Mouse (Mus musculus): Measurements from ENCODE around the gene Ankar. TPM values are rescaled to one million over a fixed set of nuclear protein-coding genes. Genes with fewer than 3 reads are reported as not detected.

Gene Ankar
- total RNA-seq, 2 experiments from 2014 or later = not detected

DNA sequence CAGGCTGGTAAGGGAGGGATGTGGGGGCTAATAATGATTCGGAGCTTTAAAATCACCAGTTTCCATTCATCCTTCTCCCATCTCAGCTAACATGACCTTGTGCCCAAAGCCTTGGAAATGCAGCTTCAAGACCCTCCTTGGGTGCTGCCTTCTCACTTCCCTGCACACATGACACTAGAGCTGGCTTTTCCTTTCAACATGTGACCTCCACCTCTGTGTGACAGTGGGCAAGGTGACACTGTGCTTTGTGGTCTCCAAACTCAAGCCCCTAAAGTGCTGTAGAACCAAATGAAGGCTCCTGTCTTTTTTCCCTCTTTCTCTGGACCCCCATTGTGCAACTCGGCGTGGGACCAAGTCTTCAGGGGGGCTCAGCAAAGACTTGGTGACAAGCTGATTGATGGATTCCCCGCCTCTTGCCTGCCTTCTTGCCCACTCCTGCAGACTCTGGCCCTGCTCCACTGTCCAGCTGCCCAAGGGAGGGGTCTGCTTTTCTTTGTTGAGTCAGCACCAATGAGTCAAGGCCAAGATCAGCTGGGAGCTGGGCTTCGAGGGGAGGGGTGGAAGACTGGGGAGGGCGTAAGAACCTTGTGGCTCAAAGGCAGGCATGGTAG, 19.8 kb upstream of the Ankar start:
- H3K4me3 ChIP-seq = no peak overlapping the region
- H3K27ac ChIP-seq = no peak overlapping the region
- TF ChIP-seq CTCF (conservative IDR thresholded peaks at IDR 0.05) = no peak
- DNase-seq (ENCODE audit: low spot score in 2 of 2) = no peak

GRCm38 (mm10) chr1:72718846-72719245, 18.5 kb upstream of the Ankar start:
- peak; percentile 88 for TF ChIP-seq CTCF (conservative IDR thresholded peaks at IDR 0.05)
- no peak overlapping the region for H3K27ac ChIP-seq
- H3K4me3 ChIP-seq = no peak overlapping the region
- DNase-seq (ENCODE audit: low spot score in 2 of 2) = peak; percentile 64 to 68

- TF ChIP-seq CTCF (conservative IDR thresholded peaks at IDR 0.05) = no peak
- DNase-seq (ENCODE audit: low spot score in 2 of 2) = no peak
- no peak overlapping the region for H3K27ac ChIP-seq
- H3K4me3 ChIP-seq = no peak overlapping the region
These were observed 17.2 kb upstream of the Ankar start for GRCm38 (mm10) chr1:72717540-72717939.

GRCm38 (mm10) chr1:72716926-72717325, 16.5 kb upstream of the Ankar start:
- DNase-seq (ENCODE audit: low spot score in 2 of 2) = peak; percentile 60 to 83
- peak; percentile 98 for TF ChIP-seq CTCF (conservative IDR thresholded peaks at IDR 0.05)
- Histone ChIP-seq H3K27ac (no peak overlapping the region), H3K4me3 (no peak overlapping the region)

DNA sequence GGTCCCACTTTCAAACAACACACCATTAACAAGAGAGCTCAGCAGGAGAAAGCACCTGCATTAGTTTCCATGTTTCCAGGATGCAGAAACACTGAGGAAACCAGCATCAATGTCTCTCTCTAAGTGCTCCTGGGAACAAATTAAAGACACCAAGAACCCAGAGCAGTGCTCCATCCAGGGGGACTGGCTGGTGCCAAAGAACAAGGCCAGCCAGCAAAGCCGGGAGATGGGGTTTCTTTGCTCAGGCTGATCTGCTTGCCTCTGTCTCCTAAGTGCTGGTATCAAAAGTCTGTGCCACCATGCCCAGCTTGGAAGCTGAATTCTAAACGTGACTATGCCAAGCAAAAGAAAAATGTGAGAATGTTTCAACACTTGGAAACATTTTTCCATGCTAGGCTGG, 16.0 kb upstream of the Ankar start:
- no peak for DNase-seq (ENCODE audit: low spot score in 2 of 2)

DNA sequence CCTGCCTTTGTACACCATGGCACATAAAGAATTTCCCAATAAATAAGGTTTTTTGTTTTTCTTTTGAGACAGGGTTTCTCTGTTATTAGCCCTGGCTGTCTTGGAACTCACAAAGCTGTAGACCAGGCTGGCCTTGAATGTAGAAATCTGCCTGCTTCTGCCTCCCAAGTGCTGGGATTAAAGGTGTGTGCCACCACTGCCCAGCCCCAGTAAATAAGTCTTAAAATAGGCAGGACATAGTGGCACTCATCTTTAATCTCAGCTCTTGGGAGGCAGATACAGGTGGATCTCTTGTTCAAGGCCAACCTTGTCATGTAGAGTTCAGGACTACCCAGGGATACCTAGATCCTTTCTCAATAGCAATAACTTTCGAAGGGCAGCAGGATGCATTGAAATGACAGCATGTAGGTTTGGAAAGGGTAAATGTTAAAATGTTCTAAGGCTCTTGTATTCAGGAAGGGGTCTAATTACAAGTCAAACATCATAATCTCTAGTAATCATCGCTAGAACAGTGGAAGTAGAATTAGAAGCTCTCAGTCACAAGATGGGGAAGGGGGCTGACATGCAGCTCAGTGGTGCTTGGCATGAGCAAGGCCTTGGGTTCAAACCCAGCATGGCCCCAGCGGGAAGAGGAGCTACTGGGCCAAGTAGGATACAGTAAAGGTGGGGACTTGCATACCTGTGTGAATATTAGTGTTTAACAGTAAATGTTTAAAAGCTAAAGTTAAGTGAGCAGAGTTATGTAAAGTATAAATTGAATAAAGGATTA, 15.4 kb upstream of the Ankar start:
- no peak for TF ChIP-seq CTCF (conservative IDR thresholded peaks at IDR 0.05)
- Histone ChIP-seq H3K27ac (no peak overlapping the region), H3K4me3 (no peak overlapping the region)
- DNase-seq (ENCODE audit: low spot score in 2 of 2) = no peak

More for the DNA sequence above, 16.0 kb upstream of the Ankar start:
- no peak overlapping the region for H3K4me3 ChIP-seq
- no peak for TF ChIP-seq CTCF (conservative IDR thresholded peaks at IDR 0.05)
- H3K27ac ChIP-seq = no peak overlapping the region

DNA sequence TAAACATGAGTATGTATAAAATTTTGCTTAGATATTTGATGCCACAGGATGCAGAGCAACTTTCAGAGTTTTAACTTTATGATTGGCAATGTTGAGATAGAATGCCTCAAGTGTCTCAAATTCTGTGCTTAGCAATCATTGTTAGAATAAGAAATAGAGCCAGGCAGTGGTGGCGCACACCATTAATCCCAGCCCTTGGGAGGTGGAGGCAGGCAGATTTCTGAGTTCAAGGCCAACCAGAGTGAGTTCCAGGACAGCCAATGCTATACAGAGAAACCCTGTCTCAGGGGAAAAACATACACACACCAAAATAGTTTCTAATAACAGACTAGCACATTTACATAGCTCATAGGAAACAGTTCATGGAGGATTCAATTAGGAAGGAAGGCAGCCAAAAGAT, 14.7 kb upstream of the Ankar start:
- no peak for TF ChIP-seq CTCF (conservative IDR thresholded peaks at IDR 0.05)
- no peak for DNase-seq (ENCODE audit: low spot score in 2 of 2)
- no peak overlapping the region for H3K4me3 ChIP-seq
- no peak overlapping the region for H3K27ac ChIP-seq

GRCm38 (mm10) chr1:72714547-72714946, 14.2 kb upstream of the Ankar start:
- DNase-seq (ENCODE audit: low spot score in 2 of 2) = no peak
- no peak overlapping the region for H3K27ac ChIP-seq
- TF ChIP-seq CTCF (conservative IDR thresholded peaks at IDR 0.05) = no peak
- no peak overlapping the region for H3K4me3 ChIP-seq

DNA sequence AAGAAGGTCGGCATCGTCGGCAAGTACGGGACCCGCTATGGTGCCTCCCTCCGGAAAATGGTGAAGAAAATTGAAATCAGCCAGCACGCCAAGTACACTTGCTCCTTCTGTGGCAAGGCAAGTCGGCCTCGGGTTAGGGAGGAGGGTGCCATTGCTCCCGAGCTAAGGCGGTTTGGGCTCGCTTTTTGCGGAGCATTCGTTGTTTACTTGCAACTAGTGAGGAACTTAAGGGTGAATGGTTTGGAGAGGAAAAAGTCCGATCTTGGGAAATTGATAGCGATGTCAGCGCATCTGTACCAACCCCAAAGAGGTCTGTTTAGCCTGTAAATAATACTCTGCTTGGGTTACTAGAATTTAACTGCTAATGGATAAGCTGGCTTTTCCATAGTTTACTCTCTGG, 11.3 kb upstream of the Ankar start:
- no peak for TF ChIP-seq CTCF (conservative IDR thresholded peaks at IDR 0.05)
- DNase-seq (ENCODE audit: low spot score in 2 of 2) = no peak
- H3K27ac ChIP-seq = peak overlapping the region; percentile 89
- H3K4me3 ChIP-seq = peak overlapping the region; percentile 88

DNA sequence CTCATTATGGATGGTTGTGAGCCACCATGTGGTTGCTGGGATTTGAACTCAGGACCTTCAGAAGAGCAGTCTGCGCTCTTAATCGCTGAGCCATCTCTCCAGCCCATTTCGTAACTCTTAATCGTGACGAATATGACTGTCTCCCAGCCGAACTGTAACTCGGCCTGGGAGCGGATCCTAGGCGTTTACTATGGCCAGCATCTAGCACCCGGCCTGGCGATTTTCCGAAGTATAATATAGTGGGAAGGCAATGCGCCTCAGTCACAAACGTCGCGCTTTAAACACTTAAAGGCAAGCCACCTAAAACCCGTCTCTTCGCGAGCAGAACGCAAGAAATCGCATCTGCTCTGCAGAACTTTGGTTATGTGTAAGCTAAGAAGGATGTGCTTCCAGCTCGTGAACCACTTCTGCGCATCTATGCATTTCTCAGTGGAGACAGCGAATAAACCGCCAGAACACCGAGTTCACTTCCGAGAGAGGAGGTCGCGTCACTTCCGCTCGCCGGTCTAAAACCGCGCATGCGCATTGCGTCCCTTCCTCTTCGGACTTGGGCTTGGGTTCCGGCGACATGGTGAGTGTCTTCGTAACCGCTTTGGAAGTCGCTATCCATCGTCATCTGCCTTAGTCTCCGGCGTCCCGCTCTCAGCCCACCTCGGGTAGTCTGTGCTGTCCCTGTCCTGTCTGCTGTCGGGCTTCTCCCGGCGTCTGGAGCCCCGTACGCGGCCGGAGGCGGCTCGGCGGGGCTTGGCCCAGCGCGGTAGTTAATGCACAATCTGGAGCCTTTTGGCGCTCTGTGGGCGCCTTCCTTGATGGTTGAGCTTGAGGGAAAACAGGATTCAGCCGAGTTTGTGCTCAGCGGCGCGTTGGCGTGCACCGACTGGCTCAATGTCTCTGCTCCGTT, 10.6 kb upstream of the Ankar start, which contains the start of gene Rpl37a:
Gene Rpl37a (plus strand): TSS at position 538 of the 901 bp plus-strand sequence.
- peak; percentile 10; the same call in 1 of the 2 replicates for TF ChIP-seq CTCF (conservative IDR thresholded peaks at IDR 0.05)
- Histone ChIP-seq H3K27ac (peak within 1 kb of the TSS; percentile 89), H3K4me3 (peak within 1 kb of the TSS; percentile 88)
- peak; percentile 95 to 96 for DNase-seq (ENCODE audit: low spot score in 2 of 2)

DNA sequence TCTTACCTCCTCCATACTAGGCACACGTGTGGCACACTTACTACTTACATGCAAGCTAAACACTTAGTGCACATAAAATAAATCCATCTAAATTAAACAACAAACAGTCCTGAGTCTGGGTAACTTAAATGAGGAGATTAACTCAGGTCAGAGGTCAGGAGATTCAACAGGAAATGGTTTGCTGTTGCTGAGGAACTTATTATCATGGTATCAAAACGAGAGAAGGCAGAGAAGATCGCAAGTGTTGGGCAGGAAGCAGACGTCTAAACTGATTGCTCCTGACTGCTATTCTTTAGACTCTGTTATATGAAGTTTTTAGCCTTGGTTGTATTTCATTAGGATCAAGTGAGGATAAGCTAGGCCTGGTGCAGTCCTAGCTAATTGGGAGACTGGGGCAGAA, 7.1 kb upstream of the Ankar start:
- no peak for DNase-seq (ENCODE audit: low spot score in 2 of 2)
- H3K27ac ChIP-seq = no peak overlapping the region
- no peak overlapping the region for H3K4me3 ChIP-seq
- TF ChIP-seq CTCF (conservative IDR thresholded peaks at IDR 0.05) = no peak

DNA sequence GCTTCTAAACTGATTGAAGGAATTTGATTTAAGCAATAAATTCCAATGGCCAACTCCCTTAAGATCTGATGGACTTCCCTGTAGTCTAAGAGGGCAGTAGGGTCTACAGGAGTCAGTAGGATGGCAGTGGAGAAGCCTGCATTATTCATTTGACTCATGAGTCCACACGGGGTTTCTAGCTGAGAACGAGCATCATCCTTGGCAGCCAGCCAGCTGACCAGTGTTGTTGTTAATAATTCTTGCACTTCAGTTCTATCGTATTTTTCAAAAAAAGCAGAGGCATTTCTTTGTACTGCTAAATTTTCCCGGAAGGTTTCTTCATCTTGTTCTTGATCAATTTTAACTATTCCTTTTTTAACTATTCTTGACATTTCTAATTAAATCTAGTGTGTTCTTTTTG, 1.7 kb downstream of the Ankar start:
- DNase-seq (ENCODE audit: low spot score in 2 of 2) = no peak
- no peak overlapping the region for H3K4me3 ChIP-seq
- no peak overlapping the region for H3K27ac ChIP-seq
- TF ChIP-seq CTCF (conservative IDR thresholded peaks at IDR 0.05) = no peak

GRCm38 (mm10) chr1:72696256-72696655, 4.1 kb downstream of the Ankar start:
- Histone ChIP-seq H3K27ac (no peak overlapping the region), H3K4me3 (no peak overlapping the region)
- no peak for TF ChIP-seq CTCF (conservative IDR thresholded peaks at IDR 0.05)
- no peak for DNase-seq (ENCODE audit: low spot score in 2 of 2)

Data from layer of hippocampus, adult 2 months (tissue).